Mouse (Mus musculus) C2C12 (cell line): ENCODE measurements around the gene Hormad2.

Experiments used
- CTCF ChIP-seq: IDR thresholded peaks from one replicate; pipeline ENCODE4 v1.5.1; 2011; ENCODE audit not compliant: control insufficient read depth, insufficient read depth, insufficient read length
- USF1 ChIP-seq: IDR thresholded peaks from one replicate; pipeline ENCODE4 v1.6.1; 2011; ENCODE audit warnings: low read depth, mild to moderate bottlenecking, control low read depth, moderate library complexity

- TF ChIP-seq CTCF, result no peak
- TF ChIP-seq USF1, result no peak
Observed at GRCm38 (mm10) chr11:4332961-4333360, 107.9 kb downstream of the Hormad2 start.
